32 mouse cellular contexts compared by ENCODE assay signal in genomic region chr7:138959747-138960146, GRCm38 (mm10). TPM values are rescaled to one million over a fixed set of nuclear protein-coding genes. Genes with fewer than 3 reads are reported as not detected.
DNase-seq lines count a peak whose midpoint lies in the region; ATAC-seq and TF ChIP-seq lines count a peak whose summit lies in the region.
"Had no signal": no experiment of that assay in that cellular context is flagged by ENCODE, and none has a peak within 500 bp of the region (broad histone marks: within the 10 kb centered on the region; RNA-seq: fewer than 3 reads in every experiment).

No protein-coding gene starts in this region.

- 0 out of 2 replicates have a peak, but pooled peaks cover 9% of the 10 kb centered on the region for H3K4me1 ChIP-seq in forebrain, embryonic 13.5 days
- 0 out of 2 replicates have a peak, but pooled peaks cover 4% of the 10 kb centered on the region for H3K4me1 ChIP-seq in forebrain, embryonic 12.5 days
- H3K4me1 ChIP-seq in hindbrain, postnatal 0 days (ENCODE audit: insufficient read depth, low read length), result no peaks in the 10 kb centered on the region
- 0 out of 2 replicates have a peak, but pooled peaks cover 4% of the 10 kb centered on the region for H3K4me1 ChIP-seq in hindbrain, embryonic 10.5 days (replicated peaks)
- no peaks in the 10 kb centered on the region for H3K4me1 ChIP-seq in stomach, postnatal 0 days (replicated peaks; ENCODE audit: control insufficient read depth, insufficient read depth)
- H3K4me1 ChIP-seq: embryonic facial prominence, embryonic 10.5 days; embryonic facial prominence, embryonic 15.5 days; heart, embryonic 12.5 days; hindbrain, embryonic 15.5 days; intestine, embryonic 15.5 days; limb, embryonic 10.5 days; limb, embryonic 15.5 days; liver, embryonic 13.5 days; megakaryocyte, embryonic 14.5 days; midbrain, embryonic 12.5 days had no signal

- intact Hi-C loops in left cerebral cortex, adult 2 months (cut with DNase I), result no loop called here

- no peak overlapping the region for H3K9ac ChIP-seq in forebrain, embryonic 13.5 days
- H3K9ac ChIP-seq in forebrain, embryonic 12.5 days, result no peak overlapping the region
- no peak overlapping the region for H3K9ac ChIP-seq in hindbrain, postnatal 0 days (replicated peaks; ENCODE audit: low read length)
- H3K9ac ChIP-seq in stomach, postnatal 0 days (ENCODE audit: low read length), result no peak overlapping the region
- H3K9ac ChIP-seq: embryonic facial prominence, embryonic 15.5 days; heart, embryonic 12.5 days; hindbrain, embryonic 15.5 days; intestine, embryonic 15.5 days; limb, embryonic 15.5 days; liver, embryonic 13.5 days; midbrain, embryonic 12.5 days had no signal

- no peaks in the 10 kb centered on the region for H3K9me3 ChIP-seq in forebrain, embryonic 13.5 days (replicated peaks)
- no peaks in the 10 kb centered on the region for H3K9me3 ChIP-seq in forebrain, embryonic 12.5 days
- H3K9me3 ChIP-seq in hindbrain, postnatal 0 days (ENCODE audit: low read length), result no peaks in the 10 kb centered on the region
- no peaks in the 10 kb centered on the region for H3K9me3 ChIP-seq in hindbrain, embryonic 10.5 days
- no peaks in the 10 kb centered on the region for H3K9me3 ChIP-seq in stomach, postnatal 0 days (ENCODE audit: control insufficient read depth, low read length)
- H3K9me3 ChIP-seq: embryonic facial prominence, embryonic 10.5 days; embryonic facial prominence, embryonic 15.5 days; heart, embryonic 12.5 days; hindbrain, embryonic 15.5 days; intestine, embryonic 15.5 days; limb, embryonic 10.5 days; limb, embryonic 15.5 days; liver, embryonic 13.5 days; megakaryocyte, embryonic 14.5 days; midbrain, embryonic 12.5 days had no signal

- H3K27ac ChIP-seq in forebrain, embryonic 13.5 days, result no peak overlapping the region
- H3K27ac ChIP-seq in forebrain, embryonic 12.5 days, result no peak overlapping the region
- no peak overlapping the region for H3K27ac ChIP-seq in hindbrain, postnatal 0 days
- no peak overlapping the region for H3K27ac ChIP-seq in hindbrain, embryonic 10.5 days
- peak overlapping the region; percentile 74; the same call in 1 of the 2 replicates for H3K27ac ChIP-seq in left cerebral cortex, adult 2 months
- H3K27ac ChIP-seq in stomach, postnatal 0 days (replicated peaks), result no peak overlapping the region
- H3K27ac ChIP-seq: embryonic facial prominence, embryonic 10.5 days; embryonic facial prominence, embryonic 15.5 days; heart, adult 2 months; hindbrain, embryonic 15.5 days; intestine, embryonic 15.5 days; limb, embryonic 10.5 days; limb, embryonic 15.5 days; liver, embryonic 13.5 days; midbrain, embryonic 12.5 days had no signal

- TF ChIP-seq EP300 in stomach, postnatal 0 days (optimal IDR thresholded peaks at IDR 0.05), result no peak

- no peak for DNase-seq in hindbrain, postnatal 0 days (ENCODE audit: low spot score)
- no peak for DNase-seq in hindbrain, embryonic 10.5 days (ENCODE audit: low spot score)
- no peak for DNase-seq in left cerebral cortex, adult 2 months (ENCODE audit: extremely low spot score in 1 of 2, low spot score in 2 of 2)
- no peak for DNase-seq in left cerebral cortex, adult 18-20 months (ENCODE audit: low spot score in 2 of 2)
- peak; percentile 87 for DNase-seq in layer of hippocampus, adult 9-11 months
- no peak for DNase-seq in stomach, postnatal 0 days (ENCODE audit: low spot score)
- DNase-seq: adrenal gland, postnatal 10 days; cerebellum, adult 11-12 months; cerebellum, postnatal 14 days; heart, adult 2 months; heart, postnatal 4 days; kidney, adult 2 months; kidney, postnatal 10 days; liver, embryonic 13.5 days; lung, adult 18-20 months; lung, postnatal 4 days had no signal

- WGBS in forebrain, embryonic 13.5 days, result 56% methylated on average over 5 of the region's 5 CpGs
- WGBS in forebrain, embryonic 12.5 days, result 69% methylated on average over 5 of the region's 5 CpGs
- WGBS in hindbrain, postnatal 0 days, result 63% methylated on average over 5 of the region's 5 CpGs
- whole genome bisulfite sequencing in hindbrain, embryonic 10.5 days, result 80% methylated on average over 5 of the region's 5 CpGs
- 77% methylated on average over 5 of the region's 5 CpGs for WGBS in stomach, postnatal 0 days

- TF ChIP-seq CTCF in hindbrain, postnatal 0 days (IDR thresholded peaks at IDR 0.05; ENCODE audit: low read depth), result no peak
- no peak for TF ChIP-seq CTCF in left cerebral cortex, adult 2 months (IDR thresholded peaks at IDR 0.05)
- TF ChIP-seq CTCF in stomach, postnatal 0 days (IDR thresholded peaks at IDR 0.05; ENCODE audit: low read depth), result no peak

- no peak overlapping the region for H3K4me2 ChIP-seq in forebrain, embryonic 13.5 days
- H3K4me2 ChIP-seq in forebrain, embryonic 12.5 days, result no peak overlapping the region
- H3K4me2 ChIP-seq in hindbrain, postnatal 0 days (ENCODE audit: low read depth, low read length), result no peak overlapping the region
- H3K4me2 ChIP-seq in stomach, postnatal 0 days (replicated peaks; ENCODE audit: low read depth), result no peak overlapping the region
- H3K4me2 ChIP-seq: embryonic facial prominence, embryonic 15.5 days; heart, embryonic 12.5 days; hindbrain, embryonic 15.5 days; intestine, embryonic 15.5 days; limb, embryonic 15.5 days; liver, embryonic 13.5 days; midbrain, embryonic 12.5 days had no signal

- H3K27me3 ChIP-seq in forebrain, embryonic 13.5 days, result no peaks in the 10 kb centered on the region
- no peaks in the 10 kb centered on the region for H3K27me3 ChIP-seq in forebrain, embryonic 12.5 days
- H3K27me3 ChIP-seq in hindbrain, postnatal 0 days (ENCODE audit: insufficient read depth, low read length), result no peaks in the 10 kb centered on the region
- no peaks in the 10 kb centered on the region for H3K27me3 ChIP-seq in hindbrain, embryonic 10.5 days (ENCODE audit: insufficient read depth, poor library complexity, severe bottlenecking)
- no peaks in the 10 kb centered on the region for H3K27me3 ChIP-seq in stomach, postnatal 0 days (ENCODE audit: control insufficient read depth, insufficient read depth, low read length)
- H3K27me3 ChIP-seq: embryonic facial prominence, embryonic 15.5 days; hindbrain, embryonic 15.5 days; intestine, embryonic 15.5 days; limb, embryonic 15.5 days; liver, embryonic 13.5 days; midbrain, embryonic 12.5 days had no signal

- ATAC-seq in forebrain, embryonic 13.5 days, result 0 out of 2 replicates have a peak, but pooled peaks have one; percentile 57
- ATAC-seq in forebrain, embryonic 12.5 days (ENCODE audit: low FRiP score), result no peak
- peak; percentile 47; the same call in 1 of the 2 replicates for ATAC-seq in hindbrain, postnatal 0 days
- no peak for ATAC-seq in stomach, postnatal 0 days (ENCODE audit: low FRiP score, low TSS enrichment)
- ATAC-seq: intestine, embryonic 15.5 days; lung, postnatal 0 days had no signal

- no peak overlapping the region for H3K4me3 ChIP-seq in forebrain, embryonic 13.5 days
- H3K4me3 ChIP-seq in forebrain, embryonic 12.5 days (replicated peaks), result no peak overlapping the region
- no peak overlapping the region for H3K4me3 ChIP-seq in hindbrain, postnatal 0 days (ENCODE audit: low read length)
- no peak overlapping the region for H3K4me3 ChIP-seq in hindbrain, embryonic 10.5 days
- no peak overlapping the region for H3K4me3 ChIP-seq in left cerebral cortex, adult 2 months
- H3K4me3 ChIP-seq in stomach, postnatal 0 days (ENCODE audit: low read depth, low read length), result no peak overlapping the region
- H3K4me3 ChIP-seq: embryonic facial prominence, embryonic 10.5 days; embryonic facial prominence, embryonic 15.5 days; heart, adult 2 months; heart, embryonic 12.5 days; hindbrain, embryonic 15.5 days; intestine, embryonic 15.5 days; limb, embryonic 10.5 days; limb, embryonic 15.5 days; liver, embryonic 13.5 days; megakaryocyte, embryonic 14.5 days; midbrain, embryonic 12.5 days had no signal

- no peaks in the 10 kb centered on the region for H3K36me3 ChIP-seq in forebrain, embryonic 13.5 days (ENCODE audit: poor library complexity, severe bottlenecking)
- no peaks in the 10 kb centered on the region for H3K36me3 ChIP-seq in forebrain, embryonic 12.5 days (replicated peaks)
- no peaks in the 10 kb centered on the region for H3K36me3 ChIP-seq in hindbrain, postnatal 0 days (ENCODE audit: insufficient read depth, low read length)
- H3K36me3 ChIP-seq in hindbrain, embryonic 10.5 days, result no peaks in the 10 kb centered on the region
- no peaks in the 10 kb centered on the region for H3K36me3 ChIP-seq in stomach, postnatal 0 days (ENCODE audit: control insufficient read depth, insufficient read depth, low read length)
- H3K36me3 ChIP-seq: embryonic facial prominence, embryonic 10.5 days; embryonic facial prominence, embryonic 15.5 days; G1E; heart, embryonic 12.5 days; hindbrain, embryonic 15.5 days; intestine, embryonic 15.5 days; limb, embryonic 10.5 days; limb, embryonic 15.5 days; liver, embryonic 13.5 days; midbrain, embryonic 12.5 days had no signal

RNA-seq across cellular contexts. Expression of gene Jakmip3, which starts 19.2 kb away (rescaled TPM):
- polyA plus RNA-seq in forebrain, embryonic 13.5 days (2015; fragmentation: Nextera tagmentation; extraction: Ambion mirVana), result 0.41 and 1.0 TPM in 2 replicates
- 0.83 TPM in 2 replicates for polyA plus RNA-seq in forebrain, embryonic 12.5 days (2016; fragmentation: Nextera tagmentation; extraction: Ambion mirVana)
- total RNA-seq in hindbrain, postnatal 0 days (2014; rRNA removed), result 12.4 and 13.6 TPM in 2 replicates
- polyA plus RNA-seq in hindbrain, postnatal 0 days (2015; fragmentation: Nextera tagmentation; extraction: Ambion mirVana), result 7.6 and 8.2 TPM in 2 replicates
- polyA plus RNA-seq in hindbrain, embryonic 10.5 days (2016; fragmentation: Nextera tagmentation; extraction: Ambion mirVana), result 1.3 and 1.8 TPM in 2 replicates
- 10 to 100 TPM; 54.0 to 54.7 TPM for total RNA-seq in left cerebral cortex, adult 2 months (2021)
- 10 to 100 TPM; 45.8 to 52.1 TPM for total RNA-seq in left cerebral cortex, adult 18-20 months (2021)
- polyA plus RNA-seq in stomach, postnatal 0 days (2015; fragmentation: Nextera tagmentation; extraction: Ambion mirVana), result 0.13 and 0.17 TPM in 2 replicates
- total RNA-seq: gastrocnemius, postnatal 4 days; monocyte, adult 5-6 weeks had no signal
- polyA plus RNA-seq: G1E; heart, postnatal 0 days; liver, embryonic 13.5 days; lung, postnatal 0 days had no signal

RNA-seq across cellular contexts. Expression of gene Bnip3, which starts 50.4 kb away (rescaled TPM):
- polyA plus RNA-seq in forebrain, embryonic 13.5 days (2015; fragmentation: Nextera tagmentation; extraction: Ambion mirVana), result 58.1 and 61.1 TPM in 2 replicates
- polyA plus RNA-seq in forebrain, embryonic 12.5 days (2016; fragmentation: Nextera tagmentation; extraction: Ambion mirVana), result 63.0 and 66.9 TPM in 2 replicates
- 115 and 170 TPM in 2 replicates for total RNA-seq in hindbrain, postnatal 0 days (2014; rRNA removed)
- 162 and 163 TPM in 2 replicates for polyA plus RNA-seq in hindbrain, postnatal 0 days (2015; fragmentation: Nextera tagmentation; extraction: Ambion mirVana)
- 101 and 145 TPM in 2 replicates for polyA plus RNA-seq in hindbrain, embryonic 10.5 days (2016; fragmentation: Nextera tagmentation; extraction: Ambion mirVana)
- 100 to 1,000 TPM; 128 to 136 TPM for total RNA-seq in left cerebral cortex, adult 2 months (2021)
- total RNA-seq in left cerebral cortex, adult 18-20 months (2021), result 100 to 1,000 TPM; 132 to 142 TPM
- 113 TPM in 2 replicates for polyA plus RNA-seq in stomach, postnatal 0 days (2015; fragmentation: Nextera tagmentation; extraction: Ambion mirVana)

Comparison
In these comparisons a context has a peak if more than half of its experiments do, and no peak if none do; other contexts are left out.
1. ATAC-seq: peak in forebrain, embryonic 13.5 days (single experiment) and hindbrain, postnatal 0 days (single experiment); none in forebrain, embryonic 12.5 days (single experiment) and stomach, postnatal 0 days (single experiment).